8 mouse cellular contexts compared by ENCODE assay signal in the genomic region with DNA sequence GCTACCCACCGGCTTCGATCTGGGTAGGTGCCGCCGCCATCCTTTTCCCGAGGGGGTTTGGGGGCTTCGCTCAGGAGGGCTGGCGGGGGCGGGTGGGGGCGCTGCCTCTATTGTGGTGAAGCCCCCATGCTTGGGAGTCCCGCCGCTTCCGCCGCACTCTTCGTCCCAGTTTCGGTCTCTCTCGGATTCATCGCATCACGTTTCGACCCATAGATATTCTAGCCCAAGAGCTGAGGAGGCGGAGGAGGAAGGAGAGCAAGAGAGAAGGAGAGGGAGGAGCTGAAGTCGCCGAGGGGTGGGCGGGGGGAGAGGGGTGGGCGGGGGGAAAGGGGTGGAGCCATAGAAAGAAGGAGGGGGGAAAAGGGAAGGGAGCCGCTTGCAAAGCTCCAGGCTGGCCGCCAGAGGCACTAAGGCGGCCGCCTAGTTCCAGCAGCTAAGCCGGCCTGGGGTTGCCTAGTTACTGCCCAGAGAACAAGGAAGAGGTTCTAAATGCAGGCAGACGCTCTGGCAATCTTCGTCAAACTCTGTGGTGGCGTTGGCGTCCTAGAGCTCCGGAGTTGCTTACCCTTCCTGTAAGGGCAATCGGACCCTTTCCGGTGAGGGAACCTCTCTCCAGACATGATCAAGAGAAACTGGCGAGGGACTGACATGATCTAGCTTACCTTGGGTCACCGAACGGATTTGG. TPM values are rescaled to one million over a fixed set of nuclear protein-coding genes. Genes with fewer than 3 reads are reported as not detected.
DNase-seq lines count a peak whose midpoint lies in the region; ATAC-seq and TF ChIP-seq lines count a peak whose summit lies in the region.

A gene (minus strand): TSS at position 283 of the 685 bp plus-strand sequence.

- 17% methylated on average over 35 of the region's 39 CpGs for WGBS in hindbrain, embryonic 10.5 days
- 10% methylated on average over 21 of the region's 39 CpGs for WGBS in lung, postnatal 0 days

- no peaks in the 10 kb centered on the region for H3K9me3 ChIP-seq in hindbrain, embryonic 10.5 days
- H3K9me3 ChIP-seq in lung, postnatal 0 days (ENCODE audit: low read length), result no peaks in the 10 kb centered on the region

- ATAC-seq in lung, postnatal 0 days, result peak; percentile 97

- DNase-seq in MEL-GATA-1-ER (ENCODE audit: extremely low read depth, low read depth), result peak; percentile 98
- peak; percentile 64 for DNase-seq in cerebellum, adult 8-10 months
- DNase-seq in forelimb bud, embryonic 11.5 days (ENCODE audit: low read depth, low spot score), result peak; percentile 85
- peak; percentile 85 for DNase-seq in hindbrain, embryonic 10.5 days (ENCODE audit: low spot score)
- DNase-seq in layer of hippocampus, adult 9-11 months, result peak; percentile 95
- DNase-seq in lung, postnatal 0 days (ENCODE audit: low spot score), result peak; percentile 96
- DNase-seq in ovary, postnatal 14 days (ENCODE audit: low spot score), result peak; percentile 54
- peak; percentile 84 for DNase-seq in thymus, postnatal 14 days

- H3K4me1 ChIP-seq in hindbrain, embryonic 10.5 days (replicated peaks), result no peaks in the 10 kb centered on the region
- H3K4me1 ChIP-seq in lung, postnatal 0 days (ENCODE audit: insufficient read depth, low read depth, low read length), result no peaks in the 10 kb centered on the region; the same call in 1 of the 2 replicates

- H3K36me3 ChIP-seq in hindbrain, embryonic 10.5 days, result no peaks in the 10 kb centered on the region
- no peaks in the 10 kb centered on the region for H3K36me3 ChIP-seq in lung, postnatal 0 days (ENCODE audit: insufficient read depth, low read length)

- no peak for TF ChIP-seq EP300 in lung, postnatal 0 days (IDR thresholded peaks at IDR 0.05)

- H3K9ac ChIP-seq in lung, postnatal 0 days (replicated peaks; ENCODE audit: low read depth), result peak within 1 kb of the TSS; percentile 48

- peak within 1 kb of the TSS; percentile 57 for H3K4me2 ChIP-seq in lung, postnatal 0 days (replicated peaks; ENCODE audit: low read depth, low read length)

- peak within 1 kb of the TSS; percentile 90 for H3K27ac ChIP-seq in hindbrain, embryonic 10.5 days
- H3K27ac ChIP-seq in lung, postnatal 0 days (ENCODE audit: low read length), result peak within 1 kb of the TSS; percentile 84

- TF ChIP-seq CTCF in lung, postnatal 0 days (IDR thresholded peaks at IDR 0.05), result peak; percentile 54

- peak within 1 kb of the TSS; percentile 62 for H3K4me3 ChIP-seq in hindbrain, embryonic 10.5 days
- H3K4me3 ChIP-seq in lung, postnatal 0 days (ENCODE audit: low read depth, low read length), result peak within 1 kb of the TSS; percentile 62

- no peaks in the 10 kb centered on the region for H3K27me3 ChIP-seq in hindbrain, embryonic 10.5 days (ENCODE audit: insufficient read depth, poor library complexity, severe bottlenecking)
- no peaks in the 10 kb centered on the region for H3K27me3 ChIP-seq in lung, postnatal 0 days (replicated peaks; ENCODE audit: insufficient read depth, low read length)

RNA-seq across cellular contexts. Expression of the gene that starts here (rescaled TPM):
- polyA plus RNA-seq in hindbrain, embryonic 10.5 days (2016; fragmentation: Nextera tagmentation; extraction: Ambion mirVana), result 2.9 TPM in 2 replicates
- polyA plus RNA-seq in lung, postnatal 0 days (2015; fragmentation: Nextera tagmentation; extraction: Ambion mirVana), result 2.2 and 2.9 TPM in 2 replicates

Comparison
In these comparisons a context has a peak if more than half of its experiments do, and no peak if none do; other contexts are left out.
1. Peak in every context shown above with its lines: DNase-seq, ATAC-seq, H3K4me3 ChIP-seq and H3K27ac ChIP-seq.